Mouse (Mus musculus) heart, adult 10 weeks (tissue): ENCODE measurements around the gene Usp44. TPM values are rescaled to one million over a fixed set of nuclear protein-coding genes. Genes with fewer than 3 reads are reported as not detected.

Experiments
- polyA plus RNA-seq: library from polyadenylated mRNA; stranded (reverse); fragments of 350-450 nt; fragmentation: Illumina TruSeq; extraction: RNeasy Lipid Tissue Mini Kit (QIAGEN cat#74804); gene quantifications from one replicate; pipeline ENCODE4 v1.2.3, GENCODE M21; 2014; ENCODE audit warnings: low read depth, low replicate concordance

The Usp44 gene
- polyA plus RNA-seq, result not detected

GRCm38 (mm10) chr10:93830931-93831729 is at the start of gene Usp44:
Gene Usp44 (plus strand): TSS chr10:93831555.

GRCm38 (mm10) chr10:93897043-93897646 is 65.8 kb downstream of the Usp44 start, which contains the start of gene Metap2:
Gene Metap2 (minus strand): TSS chr10:93897093.

Other genes starting within 250 kb of the Usp44 start
- 35.7 TPM for gene Snrpf, start 241.8 kb upstream of the Usp44 start, polyA plus RNA-seq
- 10.1 TPM for gene Ntn4, start 190.9 kb upstream of the Usp44 start, polyA plus RNA-seq
- 149 TPM for gene Metap2, start 65.5 kb downstream of the Usp44 start, polyA plus RNA-seq
- gene Vezt, start 204.3 kb downstream of the Usp44 start, polyA plus RNA-seq, result 23.0 TPM
- 4.0 TPM for gene Fgd6, start 204.4 kb downstream of the Usp44 start, polyA plus RNA-seq